Mouse (Mus musculus) C3H10T1/2 (cell line): ENCODE measurements around the gene Polr2f. TPM values are rescaled to one million over a fixed set of nuclear protein-coding genes. Genes with fewer than 3 reads are reported as not detected.

Experiments used
- polyA plus RNA-seq, 2 experiments: library from polyadenylated mRNA; unstranded; fragments of >200 nt; fragmentation: generic; extraction: Trizol; gene quantifications; one replicate each; pipeline ENCODE4 v1.2.1; 2012; ENCODE audit warnings: missing spikeins in 2 of 2

Polr2f gene
- polyA plus RNA-seq: 100 to 1,000 TPM; 386 to 720 TPM

DNA sequence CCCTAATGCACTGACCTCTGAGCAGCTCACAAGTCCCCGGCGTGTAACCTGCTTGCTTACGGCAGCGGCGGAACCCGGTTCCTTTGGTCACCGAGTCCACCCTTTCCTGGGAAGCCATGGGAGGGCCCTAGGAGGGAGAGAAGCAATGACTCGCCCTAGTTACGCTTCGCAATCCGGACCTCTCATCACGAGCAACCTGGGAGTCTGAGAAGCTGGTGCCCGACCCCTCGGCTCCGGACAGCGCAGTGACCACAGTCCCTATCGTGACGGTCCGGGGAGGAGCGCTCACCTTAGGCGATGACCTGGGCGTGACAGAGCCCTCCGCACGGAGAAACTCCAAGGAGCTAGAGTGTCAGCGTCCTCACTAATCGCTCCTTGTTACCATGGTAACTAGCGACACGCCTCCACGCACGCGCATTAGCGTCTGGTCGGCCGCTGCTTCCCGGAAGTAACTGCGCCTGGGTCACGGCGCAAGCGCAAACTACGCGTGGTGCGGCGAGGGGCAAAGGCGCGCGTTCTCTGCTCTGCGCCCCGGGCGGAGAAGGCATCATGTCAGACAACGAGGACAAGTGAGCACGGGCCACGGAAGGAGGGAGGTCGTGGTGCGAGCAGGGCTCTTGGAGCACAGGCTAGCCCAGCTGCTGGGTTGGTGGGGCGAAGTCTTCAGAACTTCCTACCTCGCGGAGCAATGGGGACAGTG lies at the start of gene Polr2f, which contains the start of gene 1700088E04Rik:
Gene Polr2f (plus strand): TSS at position 144 of the 700 bp plus-strand sequence.
Gene 1700088E04Rik (minus strand): TSS at position 388 of the 700 bp plus-strand sequence.

DNA sequence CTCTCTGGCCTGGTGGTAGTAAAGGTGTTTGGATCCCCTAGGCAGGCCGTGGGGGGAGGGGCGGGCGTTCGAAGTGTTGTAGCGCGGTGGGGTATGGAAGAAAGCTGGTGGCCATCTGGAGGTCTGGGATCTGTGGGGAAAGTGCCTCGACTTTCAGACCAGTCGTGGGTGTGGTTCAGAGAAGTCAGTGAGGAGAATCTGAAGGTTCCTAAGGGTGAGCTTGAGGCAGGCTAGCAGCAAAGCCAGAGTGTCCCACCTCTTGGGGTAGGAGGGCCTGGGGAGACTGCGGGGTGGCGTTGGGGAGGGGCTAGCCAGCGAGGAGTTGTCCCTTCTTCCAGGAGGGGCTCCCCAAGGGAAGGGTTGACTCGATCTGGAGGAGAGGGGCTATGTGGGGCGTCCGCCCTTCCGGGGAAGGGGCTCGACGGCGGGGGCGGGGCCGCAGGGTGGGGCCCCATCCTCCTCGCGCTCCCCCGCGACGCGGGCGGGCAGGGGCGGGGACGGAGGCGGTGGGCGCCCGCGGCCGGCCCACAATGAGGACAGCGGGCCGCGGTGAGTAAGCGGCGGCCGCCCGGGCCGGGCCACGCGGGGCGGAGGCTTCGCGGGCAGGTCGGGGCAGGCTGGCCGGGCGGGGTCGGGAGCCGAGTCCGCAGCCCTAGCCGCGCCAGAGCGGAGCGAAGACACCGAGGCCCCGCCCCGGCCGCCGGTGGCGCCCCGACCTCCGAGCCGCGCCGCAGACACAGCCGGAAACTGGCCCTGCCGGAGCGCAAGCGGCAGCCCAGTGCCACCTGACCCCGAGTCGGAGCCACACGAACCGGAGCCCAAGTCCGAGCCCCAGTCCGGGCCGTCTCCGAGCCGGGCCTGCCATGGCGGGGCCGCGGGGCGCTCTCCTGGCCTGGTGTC lies 32.1 kb upstream of the Polr2f start, which contains the start of gene Micall1:
Gene Micall1 (plus strand): TSS at position 478 of the 900 bp plus-strand sequence.

DNA sequence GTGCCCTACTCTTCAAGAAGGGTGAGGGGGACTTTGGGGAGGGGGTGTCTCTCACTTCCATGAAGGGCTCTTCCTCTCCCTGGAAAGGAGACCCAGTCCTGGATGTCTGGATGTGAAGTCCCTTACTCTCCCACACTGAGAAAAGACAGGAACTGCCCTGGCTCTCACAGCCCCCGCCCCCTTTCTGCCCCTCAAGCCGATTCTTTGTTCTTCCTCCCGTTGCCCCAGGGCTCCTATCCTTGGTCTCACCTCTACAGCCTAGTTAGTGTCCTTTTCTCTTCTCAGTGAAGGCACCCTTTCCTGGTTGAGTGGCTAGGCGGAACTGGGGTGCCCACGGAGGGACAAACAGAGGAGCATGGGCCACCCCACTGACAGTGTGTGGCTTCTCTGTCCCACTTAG lies 24.3 kb downstream of the Polr2f start, which contains the start of gene Sox10:
Gene Sox10 (minus strand): TSS at position 101 of the 400 bp plus-strand sequence.

Other genes starting within 250 kb of the Polr2f start
- under 1 TPM; 0.06 to 0.17 TPM for gene Gm49510, start 241.3 kb upstream of the Polr2f start, polyA plus RNA-seq
- gene Sh3bp1, start 241.2 kb upstream of the Polr2f start, polyA plus RNA-seq: 10 to 100 TPM; 21.2 to 57.1 TPM
- gene Pdxp, start 227.1 kb upstream of the Polr2f start, polyA plus RNA-seq: 10 to 100 TPM; 12.1 to 16.9 TPM
- gene Lgals1, start 214.3 kb upstream of the Polr2f start, polyA plus RNA-seq: over 10,000 TPM; 13,335 to 36,255 TPM
- 100 to 1,000 TPM; 115 to 191 TPM for gene Nol12, start 206.1 kb upstream of the Polr2f start, polyA plus RNA-seq
- gene Triobp, start 193.3 kb upstream of the Polr2f start, polyA plus RNA-seq: 100 to 1,000 TPM in 1 of 2 experiments, 10 to 100 TPM in 1; 52.2 to 216 TPM
- 100 to 1,000 TPM; 112 to 459 TPM for gene H1f0, start 112.6 kb upstream of the Polr2f start, polyA plus RNA-seq
- under 1 TPM in 1 of 2 experiments, not detected in 1; 0.27 TPM for gene Galr3, start 99.1 kb upstream of the Polr2f start, polyA plus RNA-seq
- gene Ankrd54, start 78.1 kb upstream of the Polr2f start, polyA plus RNA-seq: 10 to 100 TPM; 48.3 to 48.9 TPM
- 100 to 1,000 TPM; 288 to 344 TPM for gene Eif3l, start 65.8 kb upstream of the Polr2f start, polyA plus RNA-seq
- 10 to 100 TPM in 1 of 2 experiments, 1 to 10 TPM in 1; 4.5 to 14.4 TPM for gene Micall1, start 32.1 kb upstream of the Polr2f start, polyA plus RNA-seq
- 10 to 100 TPM in 1 of 2 experiments, 1 to 10 TPM in 1; 7.6 to 28.9 TPM for gene 1700088E04Rik, start 244 bp downstream of the Polr2f start, polyA plus RNA-seq
- under 1 TPM in 1 of 2 experiments, not detected in 1; 0.02 TPM for gene Sox10, start 24.2 kb downstream of the Polr2f start, polyA plus RNA-seq
- gene Pick1, start 88.2 kb downstream of the Polr2f start, polyA plus RNA-seq: 10 to 100 TPM in 1 of 2 experiments, 1 to 10 TPM in 1; 6.2 to 32.0 TPM
- under 1 TPM in 1 of 2 experiments, not detected in 1; 0.14 TPM for gene Gm49486, start 88.4 kb downstream of the Polr2f start, polyA plus RNA-seq
- gene Slc16a8, start 113.8 kb downstream of the Polr2f start, polyA plus RNA-seq: under 1 TPM; 0.01 to 0.35 TPM
- gene Baiap2l2, start 144.5 kb downstream of the Polr2f start, polyA plus RNA-seq: under 1 TPM in 1 of 2 experiments, not detected in 1; 0.13 TPM
- 10 to 100 TPM; 11.8 to 22.9 TPM for gene Pla2g6, start 187.4 kb downstream of the Polr2f start, polyA plus RNA-seq
- gene Maff, start 205.6 kb downstream of the Polr2f start, polyA plus RNA-seq: 1 to 10 TPM; 3.3 to 7.1 TPM